Mouse (Mus musculus): ENCODE measurements around the gene Pdcd2l. TPM values are rescaled to one million over a fixed set of nuclear protein-coding genes. Genes with fewer than 3 reads are reported as not detected.
A peak's percentile ranks its signal among the peaks of the same experiment; 100 is the strongest.
"Not testable (repeated sequence)": the region's sequence is repeated elsewhere in the genome, so short reads cannot be mapped to it uniquely, and the experiment has no call there.

Gene Pdcd2l
- polyA plus RNA-seq, 1 experiment, result 11.5 TPM

DNA sequence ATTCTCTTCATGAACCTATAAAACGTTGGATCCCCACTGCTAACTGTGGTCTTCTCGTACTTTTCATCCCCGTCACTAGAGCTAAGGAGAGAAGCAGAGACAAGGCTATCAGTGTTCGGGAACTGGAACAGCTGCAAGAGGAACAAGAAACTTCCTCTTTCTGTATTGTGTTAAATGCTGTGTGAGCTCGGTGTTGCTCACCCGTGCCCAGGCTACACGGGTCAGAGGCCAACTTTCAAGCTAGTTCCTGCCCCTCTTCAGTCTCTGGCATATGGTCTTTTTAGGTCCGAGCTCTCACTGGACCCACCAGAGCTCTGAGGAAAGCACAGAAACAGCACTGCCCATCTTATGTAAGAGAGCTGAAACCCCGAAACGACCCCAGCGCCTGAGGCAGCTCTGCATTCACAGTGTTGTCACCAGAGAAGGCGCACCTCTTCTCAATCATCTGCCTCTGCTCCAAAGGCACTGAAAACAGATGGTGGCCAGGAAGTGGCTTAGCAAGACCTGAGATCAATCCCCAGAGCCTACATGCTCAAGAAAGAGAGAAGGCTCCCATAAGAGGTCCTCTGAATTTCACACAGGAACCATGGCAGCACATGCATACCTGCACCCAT is 7.0 kb downstream of the Pdcd2l start:
- H3K4me1 ChIP-seq (ENCODE audit: control insufficient read depth, insufficient read depth, insufficient read length, low read length), result peaks cover 2% of the 10 kb centered on the region; the same call in 1 of the 2 replicates
- H3K4me3 ChIP-seq (ENCODE audit: insufficient read depth, low read depth, low read length), result no peak overlapping the region
- H3K27ac ChIP-seq (replicated peaks; ENCODE audit: low read depth, low read length), result peak overlapping the region; percentile 63

DNA sequence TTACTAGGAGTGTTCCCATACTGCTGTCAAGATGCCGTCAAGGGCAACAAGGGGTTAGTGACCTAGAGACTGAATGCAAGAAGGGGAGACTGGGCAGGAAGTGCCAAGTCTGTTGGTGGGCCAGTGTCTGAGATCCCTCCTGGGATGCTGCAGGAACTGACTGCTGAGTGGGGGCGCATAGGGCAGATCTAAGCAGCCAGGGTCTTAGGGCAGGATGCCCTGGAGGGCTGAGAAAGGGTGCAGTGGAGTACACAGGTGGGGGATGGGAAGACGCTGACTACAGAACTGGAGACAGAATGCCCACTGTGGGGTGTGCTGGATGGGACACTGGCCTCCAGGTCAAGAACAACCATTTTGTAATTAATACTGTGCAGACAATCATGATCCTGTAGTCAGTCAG is 12.7 kb downstream of the Pdcd2l start:
- Histone ChIP-seq H3K4me1 (ENCODE audit: control insufficient read depth, insufficient read depth, insufficient read length, low read length) (no peaks in the 10 kb centered on the region), H3K4me3 (ENCODE audit: insufficient read depth, low read depth, low read length) (no peak overlapping the region), H3K27ac (replicated peaks; ENCODE audit: low read depth, low read length) (no peak overlapping the region)

DNA sequence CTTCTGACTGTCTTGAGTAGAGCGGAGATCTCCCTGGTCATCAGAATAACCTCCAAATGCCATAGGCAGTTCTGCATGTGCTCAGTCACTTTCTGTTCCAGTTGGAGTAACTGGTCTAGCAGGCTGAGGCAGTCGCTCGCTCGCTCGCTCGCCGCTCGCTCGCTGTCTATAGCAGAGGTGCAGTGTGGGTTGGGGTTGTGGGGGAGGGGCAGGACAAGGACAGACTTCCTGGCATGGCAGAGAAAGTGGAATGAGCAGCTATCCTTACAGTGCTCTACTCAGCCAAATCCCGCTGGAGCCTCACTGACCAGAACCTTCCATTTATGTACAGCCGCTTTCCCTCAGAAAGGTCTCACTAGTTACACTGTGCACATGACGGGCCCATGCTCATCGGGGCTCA is 13.1 kb downstream of the Pdcd2l start:
- no peak overlapping the region for H3K27ac ChIP-seq (replicated peaks; ENCODE audit: low read depth, low read length)
- H3K4me1 ChIP-seq (ENCODE audit: control insufficient read depth, insufficient read depth, insufficient read length, low read length), result no peaks in the 10 kb centered on the region
- H3K4me3 ChIP-seq (ENCODE audit: insufficient read depth, low read depth, low read length), result no peak overlapping the region

DNA sequence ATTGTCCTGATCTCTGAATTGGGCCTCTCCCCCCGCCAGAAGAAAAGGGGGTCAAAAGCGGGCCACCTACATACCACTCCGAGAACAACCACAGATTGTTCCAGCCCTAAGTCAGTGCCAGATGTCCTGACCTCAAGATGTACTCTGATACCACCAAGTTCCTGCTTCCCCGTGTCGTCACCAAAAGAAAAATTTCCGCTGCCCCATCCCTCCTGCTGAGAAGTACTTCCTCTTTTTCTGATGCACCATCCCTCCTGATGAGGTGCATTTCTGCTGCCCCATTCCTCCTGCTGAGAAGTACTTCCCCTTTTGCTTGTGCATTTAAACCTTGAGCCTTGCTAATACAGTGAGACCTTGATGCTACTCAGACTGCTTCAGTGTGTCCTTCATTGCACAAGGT is 20.2 kb downstream of the Pdcd2l start:
- not testable (repeated sequence) for H3K27ac ChIP-seq (replicated peaks; ENCODE audit: low read depth, low read length)

DNA sequence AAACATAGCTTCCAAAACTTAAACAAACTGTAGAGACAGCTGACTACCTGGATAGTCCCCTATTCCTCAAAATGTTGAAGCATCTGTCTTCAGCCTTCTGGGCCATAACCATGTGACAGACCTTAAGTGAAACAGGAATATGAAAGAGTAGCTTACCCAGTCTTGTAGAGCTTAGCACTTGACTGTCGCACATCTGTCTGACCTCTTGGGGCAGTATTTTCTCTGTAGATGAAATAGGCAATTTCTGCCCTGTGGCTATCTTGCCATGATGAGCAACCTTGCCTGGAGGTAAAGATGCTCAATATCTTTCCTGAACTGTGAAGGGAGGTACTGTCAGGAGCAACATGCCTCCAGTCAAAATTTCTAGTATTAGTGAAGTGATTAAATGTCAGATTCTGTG is 24.2 kb downstream of the Pdcd2l start:
- Histone ChIP-seq H3K27ac (replicated peaks; ENCODE audit: low read depth, low read length) (no peak overlapping the region), H3K4me1 (ENCODE audit: control insufficient read depth, insufficient read depth, insufficient read length, low read length) (0 out of 2 replicates have a peak, but pooled peaks cover 2% of the 10 kb centered on the region), H3K4me3 (ENCODE audit: insufficient read depth, low read depth, low read length) (no peak overlapping the region)

More for the DNA sequence above, 20.2 kb downstream of the Pdcd2l start:
- H3K4me3 ChIP-seq (ENCODE audit: insufficient read depth, low read depth, low read length); H3K4me1 ChIP-seq (ENCODE audit: control insufficient read depth, insufficient read depth, insufficient read length, low read length): not testable (repeated sequence)

DNA sequence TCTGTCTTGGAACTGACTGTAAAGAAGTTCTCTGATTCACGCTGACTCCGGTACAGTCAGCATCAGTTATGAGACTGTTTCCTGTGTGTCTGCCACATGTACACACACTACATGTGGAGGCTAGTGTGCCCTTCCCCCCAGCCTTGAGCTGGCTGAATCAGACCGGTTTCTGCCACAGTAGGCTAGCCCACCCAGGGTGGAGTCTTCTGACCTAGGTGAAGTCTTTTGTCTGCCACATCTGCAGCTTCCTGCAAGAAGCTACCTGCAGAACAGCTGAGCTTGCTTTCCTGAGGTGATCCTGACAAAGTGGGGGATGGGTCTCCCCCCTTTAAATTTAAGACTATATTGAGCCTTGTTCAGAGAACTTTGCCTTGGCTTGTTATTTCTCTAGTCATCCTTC is 27.0 kb downstream of the Pdcd2l start, which contains the start of gene Uba2:
Uba2 (minus strand) TSS at position 146 of the 400 bp plus-strand sequence.
- peaks cover 2% of the 10 kb centered on the region; the same call in 1 of the 2 replicates for H3K4me1 ChIP-seq (ENCODE audit: control insufficient read depth, insufficient read depth, insufficient read length, low read length)
- peak within 1 kb of the TSS; percentile 78 for H3K27ac ChIP-seq (replicated peaks; ENCODE audit: low read depth, low read length)
- H3K4me3 ChIP-seq (ENCODE audit: insufficient read depth, low read depth, low read length), result peak within 1 kb of the TSS; percentile 96

GRCm38 (mm10) chr7:34168470-34169251 is 27.8 kb downstream of the Pdcd2l start:
- Histone ChIP-seq H3K27ac (replicated peaks; ENCODE audit: low read depth, low read length) (peak overlapping the region; percentile 80), H3K4me3 (ENCODE audit: insufficient read depth, low read depth, low read length) (peak overlapping the region; percentile 96)

DNA sequence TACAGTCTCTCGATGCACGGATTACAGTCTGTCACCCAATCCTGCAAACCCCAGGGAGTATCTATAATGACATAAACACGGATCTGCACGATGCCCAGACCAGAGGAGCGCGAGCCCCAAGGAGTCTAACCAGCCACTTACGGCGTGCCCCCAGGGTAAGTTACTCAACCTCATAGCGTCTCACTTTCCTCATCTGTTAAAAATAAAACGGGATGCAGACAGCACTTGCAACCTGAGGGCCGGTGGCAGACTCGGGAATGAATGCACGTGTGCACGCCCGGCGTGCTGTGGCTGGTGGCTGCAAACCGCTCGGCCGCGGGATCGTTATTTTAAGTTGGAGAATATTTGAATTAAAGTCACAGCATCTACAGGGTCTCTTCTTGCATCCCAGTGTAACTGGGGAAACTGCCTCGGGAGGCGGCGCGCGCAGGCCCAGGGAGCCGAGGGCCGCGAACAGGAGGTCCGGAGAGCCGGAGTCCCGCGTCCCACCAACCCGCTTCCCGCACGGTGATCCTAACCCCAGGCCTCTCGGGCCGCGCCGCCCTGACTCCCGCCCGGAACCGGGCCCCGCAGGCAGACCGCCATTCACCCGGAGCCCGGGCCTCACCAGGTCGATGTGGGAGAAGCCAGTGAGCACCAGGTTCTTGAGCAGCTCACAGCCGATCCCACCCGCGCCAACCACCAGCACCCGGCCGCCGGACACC is 28.5 kb downstream of the Pdcd2l start:
- Histone ChIP-seq H3K4me3 (ENCODE audit: insufficient read depth, low read depth, low read length) (peak overlapping the region; percentile 96), H3K4me1 (ENCODE audit: control insufficient read depth, insufficient read depth, insufficient read length, low read length) (peaks cover 2% of the 10 kb centered on the region; the same call in 1 of the 2 replicates), H3K27ac (replicated peaks; ENCODE audit: low read depth, low read length) (peak overlapping the region; percentile 80)

More at GRCm38 (mm10) chr7:34168470-34169251, 27.8 kb downstream of the Pdcd2l start:
- H3K4me1 ChIP-seq (ENCODE audit: control insufficient read depth, insufficient read depth, insufficient read length, low read length), result peaks cover 2% of the 10 kb centered on the region; the same call in 1 of the 2 replicates

GRCm38 (mm10) chr7:34166850-34167249 is 29.6 kb downstream of the Pdcd2l start:
- Histone ChIP-seq H3K4me3 (ENCODE audit: insufficient read depth, low read depth, low read length) (no peak overlapping the region), H3K4me1 (ENCODE audit: control insufficient read depth, insufficient read depth, insufficient read length, low read length) (peaks cover 2% of the 10 kb centered on the region; the same call in 1 of the 2 replicates), H3K27ac (replicated peaks; ENCODE audit: low read depth, low read length) (no peak overlapping the region)

DNA sequence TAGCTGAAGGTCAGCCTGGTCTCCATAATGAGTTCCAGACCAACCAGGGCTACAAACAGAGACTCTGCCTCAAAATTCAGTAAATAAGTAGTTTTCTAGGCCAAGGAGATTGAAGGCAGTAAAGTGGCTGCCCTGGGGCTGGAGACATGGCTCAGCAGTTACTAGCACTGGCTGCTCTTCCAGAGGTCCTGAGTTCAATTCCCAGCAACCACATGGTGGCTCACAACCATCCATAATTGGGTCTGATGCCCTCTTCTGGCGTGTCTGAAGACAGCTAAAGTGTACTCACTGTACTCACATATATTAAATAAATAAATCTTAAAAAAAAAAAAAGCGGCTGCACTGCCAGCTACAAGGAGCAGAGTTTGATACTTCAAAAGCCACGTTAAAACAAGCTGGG is 30.5 kb downstream of the Pdcd2l start:
- Histone ChIP-seq H3K4me3 (ENCODE audit: insufficient read depth, low read depth, low read length) (no peak overlapping the region), H3K4me1 (ENCODE audit: control insufficient read depth, insufficient read depth, insufficient read length, low read length) (peaks cover 2% of the 10 kb centered on the region; the same call in 1 of the 2 replicates), H3K27ac (replicated peaks; ENCODE audit: low read depth, low read length) (no peak overlapping the region)

- H3K4me3 ChIP-seq (ENCODE audit: insufficient read depth, low read depth, low read length), result no peak overlapping the region
- no peak overlapping the region for H3K27ac ChIP-seq (replicated peaks; ENCODE audit: low read depth, low read length)
- H3K4me1 ChIP-seq (ENCODE audit: control insufficient read depth, insufficient read depth, insufficient read length, low read length), result peaks cover 2% of the 10 kb centered on the region; the same call in 1 of the 2 replicates
Measured at GRCm38 (mm10) chr7:34164671-34165070, 31.8 kb downstream of the Pdcd2l start.

GRCm38 (mm10) chr7:34159167-34159566 is 37.3 kb downstream of the Pdcd2l start:
- Histone ChIP-seq H3K4me1 (ENCODE audit: control insufficient read depth, insufficient read depth, insufficient read length, low read length) (no peaks in the 10 kb centered on the region; the same call in 1 of the 2 replicates), H3K4me3 (ENCODE audit: insufficient read depth, low read depth, low read length) (no peak overlapping the region), H3K27ac (replicated peaks; ENCODE audit: low read depth, low read length) (no peak overlapping the region)

- H3K4me3 ChIP-seq (ENCODE audit: insufficient read depth, low read depth, low read length), result no peak overlapping the region
- H3K4me1 ChIP-seq (ENCODE audit: control insufficient read depth, insufficient read depth, insufficient read length, low read length), result no peaks in the 10 kb centered on the region
- no peak overlapping the region for H3K27ac ChIP-seq (replicated peaks; ENCODE audit: low read depth, low read length)
Measured at GRCm38 (mm10) chr7:34157994-34158393, 38.5 kb downstream of the Pdcd2l start.

DNA sequence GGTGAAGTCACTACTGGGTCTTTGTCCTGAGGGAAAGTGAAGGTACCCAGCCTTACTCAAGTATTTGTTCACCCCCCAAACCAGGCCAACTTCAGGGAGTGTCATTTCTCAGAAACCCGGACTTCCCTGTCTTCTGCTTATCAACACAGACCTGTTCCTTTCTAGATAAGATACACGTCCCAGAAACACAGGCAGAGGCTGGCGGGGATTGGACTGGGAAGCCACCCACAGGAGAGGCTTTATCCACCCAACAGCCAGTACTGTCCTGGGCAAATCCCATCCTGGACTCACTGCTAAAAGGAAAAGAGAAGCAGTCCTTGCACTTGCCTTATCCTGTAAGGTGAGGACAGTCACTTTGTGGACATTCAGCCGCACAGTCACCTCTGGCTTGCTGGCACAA is 49.3 kb downstream of the Pdcd2l start:
- Histone ChIP-seq H3K27ac (replicated peaks; ENCODE audit: low read depth, low read length) (no peak overlapping the region), H3K4me3 (ENCODE audit: insufficient read depth, low read depth, low read length) (no peak overlapping the region)

DNA sequence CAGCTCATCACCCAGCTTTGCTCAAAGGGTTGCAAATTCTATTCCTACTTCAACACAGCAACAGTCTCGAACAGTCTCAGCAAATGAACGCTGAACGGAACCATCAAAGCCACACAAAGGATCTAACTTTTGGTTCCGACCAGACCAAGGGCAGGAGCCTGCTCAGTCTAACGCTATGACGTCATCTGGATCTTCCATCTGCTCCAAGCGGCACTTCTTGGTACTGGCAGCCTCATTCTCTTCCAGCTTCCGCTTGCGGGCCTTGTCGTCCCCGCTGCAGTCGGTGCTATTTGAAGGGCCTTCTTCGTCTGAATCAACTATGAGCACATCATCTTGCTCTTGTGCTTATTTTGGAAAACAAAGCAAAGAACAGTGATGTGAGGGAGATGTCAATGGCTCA is 55.3 kb downstream of the Pdcd2l start:
- Histone ChIP-seq H3K4me1 (ENCODE audit: control insufficient read depth, insufficient read depth, insufficient read length, low read length) (no peaks in the 10 kb centered on the region), H3K4me3 (ENCODE audit: insufficient read depth, low read depth, low read length) (no peak overlapping the region), H3K27ac (replicated peaks; ENCODE audit: low read depth, low read length) (no peak overlapping the region)

More for the DNA sequence above, 49.3 kb downstream of the Pdcd2l start:
- H3K4me1 ChIP-seq (ENCODE audit: control insufficient read depth, insufficient read depth, insufficient read length, low read length), result no peaks in the 10 kb centered on the region
